Comparison of ENCODE assay signal across 8 mouse cellular contexts in the genomic region with DNA sequence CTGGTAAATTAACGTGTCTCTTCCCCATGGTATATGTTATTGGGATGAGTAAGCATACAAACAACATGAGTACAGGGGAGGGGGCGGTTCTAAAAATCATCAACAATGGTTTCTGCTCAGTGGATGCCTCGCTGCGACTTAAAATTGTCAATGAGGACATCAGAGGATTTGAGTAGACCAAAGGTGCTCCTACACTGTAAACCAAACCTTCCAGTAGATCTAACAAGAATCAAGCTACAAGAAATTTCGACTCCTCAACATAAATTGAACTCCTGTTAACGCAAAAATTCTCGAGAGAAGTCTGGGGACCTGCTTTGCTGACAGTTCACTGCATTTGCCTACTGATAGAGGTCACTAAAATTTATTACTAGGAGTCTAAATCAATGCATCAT. TPM values are rescaled to one million over a fixed set of nuclear protein-coding genes. Genes with fewer than 3 reads are reported as not detected.
DNase-seq lines count a peak whose midpoint lies in the region; ATAC-seq lines count a peak whose summit lies in the region.

No protein-coding gene starts in this region.

- intact Hi-C loops in heart, postnatal 36 days (cut with DNase I) = loop anchor here (2.0 to 10.0 kb wide), 3 partner anchors 28 to 202 kb away; partner anchors contain the start of gene Rlf
- intact Hi-C loops in gastrocnemius, postnatal 14 days (cut with DNase I; ENCODE audit: low total_unique reads) = no loop called here

- H3K36me3 ChIP-seq in heart, embryonic 10.5 days = no peaks in the 10 kb centered on the region
- no peaks in the 10 kb centered on the region for H3K36me3 ChIP-seq in midbrain, embryonic 12.5 days
- no peaks in the 10 kb centered on the region for H3K36me3 ChIP-seq in midbrain, embryonic 11.5 days (ENCODE audit: control insufficient read depth, insufficient read depth, low read length)
- no peaks in the 10 kb centered on the region for H3K36me3 ChIP-seq in limb, embryonic 10.5 days
- no peaks in the 10 kb centered on the region for H3K36me3 ChIP-seq in stomach, embryonic 15.5 days

- peak overlapping the region; percentile 91; the same call in 1 of the 2 replicates for H3K9ac ChIP-seq in midbrain, embryonic 12.5 days (replicated peaks)
- no peak overlapping the region for H3K9ac ChIP-seq in midbrain, embryonic 11.5 days (ENCODE audit: low read length)
- H3K9ac ChIP-seq in stomach, embryonic 15.5 days = no peak overlapping the region

- peaks cover 23% of the 10 kb centered on the region for H3K4me1 ChIP-seq in heart, embryonic 10.5 days
- H3K4me1 ChIP-seq in midbrain, embryonic 12.5 days = peaks cover 14% of the 10 kb centered on the region
- peaks cover 5% of the 10 kb centered on the region for H3K4me1 ChIP-seq in midbrain, embryonic 11.5 days (ENCODE audit: control insufficient read depth, insufficient read depth, low read length)
- H3K4me1 ChIP-seq in limb, embryonic 10.5 days = peaks cover 21% of the 10 kb centered on the region
- 0 out of 2 replicates have a peak, but pooled peaks cover 12% of the 10 kb centered on the region for H3K4me1 ChIP-seq in stomach, embryonic 15.5 days

- peak overlapping the region; percentile 95 for H3K4me3 ChIP-seq in heart, embryonic 10.5 days
- no peak overlapping the region for H3K4me3 ChIP-seq in midbrain, embryonic 12.5 days
- no peak overlapping the region for H3K4me3 ChIP-seq in midbrain, embryonic 11.5 days (ENCODE audit: low read depth, low read length)
- H3K4me3 ChIP-seq in limb, embryonic 10.5 days = 0 out of 2 replicates have a peak overlapping the region, but pooled peaks have one; percentile 91
- H3K4me3 ChIP-seq in stomach, embryonic 15.5 days (replicated peaks) = no peak overlapping the region

- ATAC-seq in midbrain, embryonic 12.5 days (ENCODE audit: low FRiP score, low read depth) = no peak
- ATAC-seq in midbrain, embryonic 11.5 days (ENCODE audit: low FRiP score) = no peak
- ATAC-seq in stomach, embryonic 15.5 days (ENCODE audit: insufficient read depth, low FRiP score, low read depth) = no peak

- H3K4me2 ChIP-seq in midbrain, embryonic 12.5 days (replicated peaks) = peak overlapping the region; percentile 96
- no peak overlapping the region for H3K4me2 ChIP-seq in midbrain, embryonic 11.5 days
- peak overlapping the region; percentile 92 for H3K4me2 ChIP-seq in stomach, embryonic 15.5 days

- no peaks in the 10 kb centered on the region for H3K9me3 ChIP-seq in heart, embryonic 10.5 days
- H3K9me3 ChIP-seq in midbrain, embryonic 12.5 days = no peaks in the 10 kb centered on the region
- no peaks in the 10 kb centered on the region for H3K9me3 ChIP-seq in midbrain, embryonic 11.5 days (ENCODE audit: control insufficient read depth, low read length)
- no peaks in the 10 kb centered on the region for H3K9me3 ChIP-seq in limb, embryonic 10.5 days (replicated peaks)
- no peaks in the 10 kb centered on the region for H3K9me3 ChIP-seq in stomach, embryonic 15.5 days

- H3K27me3 ChIP-seq in heart, embryonic 10.5 days (ENCODE audit: insufficient read depth, poor library complexity, severe bottlenecking) = no peaks in the 10 kb centered on the region
- H3K27me3 ChIP-seq in midbrain, embryonic 12.5 days = no peaks in the 10 kb centered on the region; the same call in 1 of the 2 replicates
- no peaks in the 10 kb centered on the region; the same call in 1 of the 2 replicates for H3K27me3 ChIP-seq in midbrain, embryonic 11.5 days (ENCODE audit: control insufficient read depth, insufficient read depth, low read length)
- no peaks in the 10 kb centered on the region for H3K27me3 ChIP-seq in limb, embryonic 10.5 days (ENCODE audit: low read depth, poor library complexity, severe bottlenecking)
- H3K27me3 ChIP-seq in stomach, embryonic 15.5 days (replicated peaks) = no peaks in the 10 kb centered on the region

- no peak for DNase-seq in heart, embryonic 10.5 days (ENCODE audit: low spot score)
- DNase-seq in heart, postnatal 36 days = no peak
- DNase-seq in midbrain, embryonic 11.5 days (ENCODE audit: low spot score, missing footprints) = no peak
- DNase-seq in limb, embryonic 10.5 days (ENCODE audit: low spot score) = no peak
- DNase-seq in right cerebral cortex, postnatal 4 days = no peak
- no peak for DNase-seq in gastrocnemius, postnatal 14 days

- 73% methylated on average over 7 of the region's 7 CpGs for WGBS in heart, embryonic 10.5 days
- 84% methylated on average over 7 of the region's 7 CpGs for WGBS in midbrain, embryonic 12.5 days
- WGBS in midbrain, embryonic 11.5 days = 82% methylated on average over 7 of the region's 7 CpGs
- WGBS in limb, embryonic 10.5 days = 87% methylated on average over 7 of the region's 7 CpGs
- 76% methylated on average over 7 of the region's 7 CpGs for WGBS in stomach, embryonic 15.5 days

- no peak overlapping the region for H3K27ac ChIP-seq in heart, embryonic 10.5 days
- no peak overlapping the region for H3K27ac ChIP-seq in midbrain, embryonic 12.5 days (replicated peaks)
- no peak overlapping the region for H3K27ac ChIP-seq in midbrain, embryonic 11.5 days (ENCODE audit: low read depth, low read length)
- H3K27ac ChIP-seq in limb, embryonic 10.5 days = no peak overlapping the region
- no peak overlapping the region for H3K27ac ChIP-seq in stomach, embryonic 15.5 days

RNA-seq across cellular contexts. Expression of gene Smap2, which starts 1.8 kb away (rescaled TPM):
- polyA plus RNA-seq in heart, embryonic 10.5 days (2016; fragmentation: Nextera tagmentation; extraction: Ambion mirVana) = 14.1 and 18.6 TPM in 2 replicates
- total RNA-seq in heart, postnatal 36 days (2021) = 10 to 100 TPM; 40.0 to 47.7 TPM
- polyA plus RNA-seq in midbrain, embryonic 12.5 days (2016; fragmentation: Nextera tagmentation; extraction: Ambion mirVana) = 30.7 and 34.0 TPM in 2 replicates
- polyA plus RNA-seq in midbrain, embryonic 11.5 days (2014; fragmentation: Nextera tagmentation; extraction: Ambion mirVana) = 17.6 and 18.1 TPM in 2 replicates
- polyA plus RNA-seq in limb, embryonic 10.5 days (2016; fragmentation: Nextera tagmentation; extraction: Ambion mirVana) = 14.2 and 14.3 TPM in 2 replicates
- 14.2 TPM in 2 replicates for polyA plus RNA-seq in stomach, embryonic 15.5 days (2015; fragmentation: Nextera tagmentation; extraction: Ambion mirVana)
- total RNA-seq in gastrocnemius, postnatal 14 days (2021) = 10 to 100 TPM; 16.1 to 16.3 TPM

RNA-seq across cellular contexts. Expression of gene Col9a2, which starts 23.9 kb away (rescaled TPM):
- 3.3 and 6.4 TPM in 2 replicates for polyA plus RNA-seq in heart, embryonic 10.5 days (2016; fragmentation: Nextera tagmentation; extraction: Ambion mirVana)
- under 1 TPM in 1 of 2 experiments, not detected in 1; 0.50 TPM for total RNA-seq in heart, postnatal 36 days (2021)
- polyA plus RNA-seq in midbrain, embryonic 12.5 days (2016; fragmentation: Nextera tagmentation; extraction: Ambion mirVana) = 9.8 and 17.9 TPM in 2 replicates
- 2.3 TPM in 2 replicates for polyA plus RNA-seq in midbrain, embryonic 11.5 days (2014; fragmentation: Nextera tagmentation; extraction: Ambion mirVana)
- polyA plus RNA-seq in limb, embryonic 10.5 days (2016; fragmentation: Nextera tagmentation; extraction: Ambion mirVana) = 1.1 and 9.1 TPM in 2 replicates
- 16.0 and 19.9 TPM in 2 replicates for polyA plus RNA-seq in stomach, embryonic 15.5 days (2015; fragmentation: Nextera tagmentation; extraction: Ambion mirVana)
- total RNA-seq in gastrocnemius, postnatal 14 days (2021) = under 1 TPM; 0.60 to 0.84 TPM

Comparison
In these comparisons a context has a peak if more than half of its experiments do, and no peak if none do; other contexts are left out.
1. H3K4me3 ChIP-seq: peak in heart, embryonic 10.5 days (single experiment) and limb, embryonic 10.5 days (single experiment); none in midbrain, embryonic 12.5 days (single experiment), midbrain, embryonic 11.5 days (single experiment) and stomach, embryonic 15.5 days (single experiment).